Mouse (Mus musculus): ENCODE measurements at regions not wholly inside any gene's neighbourhood (a gene's known extent, or its start where the extent isn't known, plus 50 kb on each side); places are given as distances from the start of the nearest gene placed in this dataset.

DNA sequence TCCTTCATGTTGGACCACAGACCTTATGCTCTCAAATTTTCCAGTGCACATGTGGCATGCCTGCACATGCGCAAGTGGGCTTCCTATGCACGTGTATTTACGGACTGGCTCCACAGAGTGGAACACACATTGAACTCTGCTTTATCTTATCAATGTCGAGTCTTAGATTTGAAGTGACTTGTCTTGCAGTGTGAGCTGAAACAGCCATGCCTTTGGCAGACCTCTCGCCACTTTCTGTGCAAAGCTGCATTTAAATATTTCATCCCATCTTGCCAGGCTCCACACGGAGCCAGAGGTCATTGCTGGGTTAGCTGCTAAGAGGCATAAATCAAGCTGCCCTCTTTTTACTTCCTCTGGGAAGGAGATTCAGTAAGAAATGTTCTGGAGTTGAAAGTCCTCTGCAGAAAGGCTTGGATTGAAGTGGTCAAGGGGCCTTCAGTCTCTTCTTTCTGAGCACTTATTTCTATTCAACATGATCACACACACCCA lies 248.4 kb downstream of the Eipr1 start:
- TF ChIP-seq CTCF (IDR thresholded peaks at IDR 0.05; ENCODE audit: low read depth, low read length) (no peak), EP300 (IDR thresholded peaks at IDR 0.05; ENCODE audit: insufficient read depth, low read depth, low read length) (no peak)

Measured in ES-Bruce4 (cell line).